Mouse (Mus musculus) thymus, adult 18-20 months (tissue): ENCODE results near the gene Man1c1.

Source experiments
- DNase-seq, 2 experiments: peaks; one replicate each; pipeline ENCODE4 v3.0.0; 2022; ENCODE audit warnings: mixed read lengths in 2 of 2

The Man1c1 gene

DNA sequence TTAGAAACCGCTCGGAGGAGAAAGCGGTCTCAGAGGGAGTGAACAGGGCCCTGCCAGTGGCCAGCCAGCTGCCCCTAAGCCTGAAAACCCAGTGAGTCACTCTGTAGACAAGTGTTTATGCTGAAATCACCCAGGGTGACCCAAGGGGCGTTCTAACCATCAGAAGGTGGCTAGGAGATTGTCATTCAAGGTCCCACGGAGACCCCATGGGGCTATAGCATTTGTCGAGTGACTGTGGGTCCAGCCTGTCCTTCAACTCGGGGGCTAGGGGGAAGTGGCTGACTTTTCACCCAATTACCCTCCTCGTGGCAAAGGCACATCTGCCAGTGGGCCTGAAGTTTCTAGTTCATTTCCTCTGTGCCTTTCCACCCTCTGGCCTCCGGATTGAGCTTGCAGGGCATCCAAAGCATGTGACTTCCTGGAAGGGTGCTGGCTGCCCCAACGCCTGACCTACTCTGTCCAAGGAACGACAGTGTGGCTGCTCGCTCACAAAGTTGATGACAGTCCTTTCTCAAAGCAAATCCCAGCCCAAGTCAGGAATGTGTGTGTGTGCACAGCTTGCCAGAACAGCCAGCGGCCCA lies 71.9 kb downstream of the Man1c1 start:
- DNase-seq, result no peak

DNA sequence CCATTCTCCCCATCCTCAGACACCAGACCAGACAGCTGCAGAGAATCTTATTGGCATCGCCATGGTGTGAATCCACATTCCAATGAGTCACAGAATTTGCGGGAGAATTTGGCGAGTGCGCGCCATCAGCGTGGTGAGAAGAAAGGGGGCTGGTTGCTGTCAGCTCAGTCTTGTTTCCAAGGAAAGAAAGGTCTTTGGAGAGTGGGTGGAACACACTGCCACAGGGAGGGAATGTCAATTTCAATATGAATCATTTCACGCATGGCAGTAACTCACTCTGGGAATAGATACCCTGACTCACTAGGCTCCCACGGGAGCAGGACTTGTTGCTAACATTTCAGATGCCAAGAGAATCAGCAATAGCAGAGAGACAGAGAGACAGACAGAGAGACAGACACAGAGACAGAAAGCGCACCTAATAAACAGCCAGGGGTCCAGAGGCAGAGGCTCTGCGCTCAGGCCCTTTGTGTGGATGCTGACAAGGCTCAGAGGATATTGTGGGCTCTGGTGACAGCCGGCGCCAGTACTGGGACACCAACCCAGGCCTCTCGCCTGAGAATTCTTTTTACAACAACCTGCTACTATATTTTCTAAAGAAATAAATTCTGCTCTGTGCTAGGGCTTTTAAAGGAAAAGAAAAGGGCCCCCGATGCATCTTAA lies 72.5 kb downstream of the Man1c1 start:
- DNase-seq, result no peak

DNA sequence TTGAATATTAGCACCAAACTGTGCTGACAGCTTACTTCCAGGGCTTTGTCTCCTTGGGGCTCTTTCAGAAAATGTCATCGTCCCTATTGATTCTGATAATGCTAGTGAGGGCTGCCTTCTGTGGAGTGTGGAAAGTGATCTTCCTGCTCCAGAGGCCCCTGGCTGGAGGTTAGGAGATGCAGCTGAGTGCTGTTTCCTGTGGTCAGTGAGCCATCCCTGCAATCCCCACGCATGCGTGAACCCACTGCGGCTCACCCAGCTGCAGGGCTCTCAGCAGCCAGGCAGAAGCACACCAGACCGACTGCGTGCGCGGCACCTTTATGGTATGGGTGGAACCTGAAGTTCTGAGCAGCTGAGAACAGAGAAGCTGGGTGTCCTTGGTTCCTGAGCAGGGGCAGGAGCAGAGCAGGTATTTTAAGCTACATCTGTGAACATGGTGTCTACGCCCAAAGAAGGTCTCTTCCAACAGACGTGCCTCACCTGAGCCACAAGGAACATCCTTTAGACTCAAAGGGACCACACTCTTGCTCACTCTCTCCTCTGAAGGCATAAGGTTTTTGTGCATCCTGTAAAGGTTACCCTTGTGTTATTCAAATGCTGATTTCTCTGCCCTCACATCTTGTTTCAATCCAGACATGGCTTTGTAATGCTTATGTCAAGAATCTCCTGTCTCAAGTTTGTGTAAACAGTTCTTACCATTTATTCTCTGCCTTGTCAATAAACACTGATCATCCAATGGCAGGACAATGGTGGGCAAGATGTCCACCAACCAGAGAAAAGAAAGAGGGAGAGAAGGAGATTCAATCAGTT lies 75.3 kb downstream of the Man1c1 start:
- no peak for DNase-seq

DNA sequence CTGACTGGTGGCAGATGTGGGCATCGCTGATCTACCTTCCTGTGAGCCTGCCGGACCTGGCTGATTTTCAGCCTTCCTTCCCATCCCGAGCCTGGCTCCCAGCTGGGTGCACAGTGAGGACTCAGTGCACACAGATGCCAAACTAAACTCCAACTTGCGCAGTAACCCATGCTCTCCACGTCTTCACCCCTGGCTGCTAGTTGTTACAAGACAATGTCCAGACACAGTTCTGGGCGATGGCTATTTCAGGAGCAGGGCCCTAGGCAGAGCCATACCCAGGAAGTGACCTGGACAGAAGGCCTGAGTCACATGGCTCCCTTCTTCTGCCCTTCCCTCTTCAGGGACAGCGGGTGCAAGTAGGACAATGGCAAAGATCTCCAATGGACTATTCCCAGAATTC lies 76.0 kb downstream of the Man1c1 start:
- no peak for DNase-seq

DNA sequence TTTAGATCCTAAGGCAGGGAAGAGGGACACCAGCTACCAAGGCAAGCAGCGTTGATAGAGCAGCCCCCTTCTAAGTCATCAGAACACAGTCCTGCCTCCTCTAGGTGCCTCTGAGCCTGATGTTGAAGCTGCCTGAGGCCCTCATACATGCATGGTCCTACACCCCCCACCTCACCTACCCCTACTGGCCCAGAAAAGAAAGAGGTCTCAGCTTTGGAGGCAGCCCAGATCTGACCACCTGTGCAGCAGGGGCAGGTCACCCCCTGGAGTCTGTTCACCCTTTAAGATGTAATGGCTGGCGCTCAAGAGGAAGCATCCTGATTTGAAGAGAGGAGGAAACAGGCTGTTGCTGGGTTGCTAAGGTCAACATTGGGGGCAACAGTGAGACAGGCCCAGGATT lies 77.2 kb downstream of the Man1c1 start:
- DNase-seq, result no peak

DNA sequence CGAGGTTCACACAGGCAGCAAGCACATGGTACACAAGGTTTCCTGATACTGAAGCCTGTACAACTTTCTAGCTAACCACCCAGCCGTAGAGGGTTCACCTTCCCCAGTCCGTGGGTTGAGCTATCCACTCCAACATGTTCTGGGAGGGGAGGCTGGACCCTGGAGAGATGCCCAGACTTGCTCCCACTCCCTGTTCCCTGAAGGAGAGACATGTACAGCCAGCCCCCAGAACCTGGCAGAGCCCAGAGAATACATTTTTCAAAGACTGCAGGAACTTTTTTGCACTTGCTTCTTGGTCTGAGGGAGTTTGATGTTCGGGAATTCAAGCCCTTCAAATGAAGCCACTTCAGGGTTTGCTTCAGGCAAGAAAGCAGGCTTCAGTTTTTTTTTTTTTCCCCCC lies 77.7 kb downstream of the Man1c1 start:
- DNase-seq, result no peak

DNA sequence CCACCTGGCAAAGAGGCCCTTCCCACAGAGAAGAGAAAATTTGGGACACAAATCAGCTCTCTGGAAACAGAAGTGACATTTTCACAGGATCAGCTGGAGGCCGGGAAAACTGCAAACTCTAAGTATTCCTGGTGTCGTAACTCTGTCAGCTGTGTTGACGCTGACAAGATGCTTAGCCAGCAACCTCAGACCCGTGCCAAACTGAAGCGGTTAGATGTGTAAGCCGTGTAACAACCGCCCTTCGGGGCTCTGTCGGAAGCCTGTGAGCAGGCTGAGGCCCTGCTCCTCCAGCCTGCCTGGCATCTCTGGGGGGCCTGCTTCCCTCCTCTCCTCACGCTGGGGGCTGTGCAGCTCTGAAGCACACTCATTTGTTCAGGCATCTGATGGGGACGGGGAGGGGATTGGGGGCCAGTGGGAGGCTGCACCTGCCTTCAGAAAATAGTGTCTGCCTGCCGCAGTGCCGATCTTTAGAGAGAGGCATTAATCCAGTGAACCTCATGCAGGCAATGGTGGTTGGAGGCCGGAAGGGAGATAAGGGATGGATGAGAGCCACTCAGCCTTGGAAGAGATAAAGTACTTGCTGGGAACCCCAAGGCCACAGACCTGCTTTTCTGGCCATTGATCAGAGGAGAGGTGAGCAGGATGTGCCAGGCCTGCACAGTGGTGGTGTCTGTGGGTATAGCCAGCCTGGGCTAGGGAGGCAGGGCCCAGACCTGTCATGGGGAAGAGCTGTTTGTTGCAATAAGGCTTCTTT lies 79.8 kb downstream of the Man1c1 start:
- DNase-seq, result no peak

DNA sequence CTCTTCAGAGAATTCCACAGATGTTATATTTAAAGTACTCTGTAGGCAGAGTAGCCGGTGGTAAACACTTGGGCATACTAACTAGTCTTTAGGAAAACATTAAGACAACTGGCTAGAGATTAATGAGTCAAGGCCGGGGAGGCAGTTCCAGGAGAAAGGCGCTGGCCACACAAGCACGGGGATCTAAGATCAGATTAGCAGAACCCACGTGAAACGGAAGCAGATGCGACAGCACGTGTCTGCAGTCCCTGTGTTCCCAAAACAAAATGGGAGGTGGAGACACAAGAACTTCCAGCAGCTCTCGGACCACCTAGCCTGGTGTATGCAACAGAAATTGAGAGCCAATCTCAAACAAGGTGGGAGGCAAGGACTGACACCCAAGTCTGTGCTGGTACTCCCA lies 82.4 kb downstream of the Man1c1 start:
- DNase-seq, result no peak

DNA sequence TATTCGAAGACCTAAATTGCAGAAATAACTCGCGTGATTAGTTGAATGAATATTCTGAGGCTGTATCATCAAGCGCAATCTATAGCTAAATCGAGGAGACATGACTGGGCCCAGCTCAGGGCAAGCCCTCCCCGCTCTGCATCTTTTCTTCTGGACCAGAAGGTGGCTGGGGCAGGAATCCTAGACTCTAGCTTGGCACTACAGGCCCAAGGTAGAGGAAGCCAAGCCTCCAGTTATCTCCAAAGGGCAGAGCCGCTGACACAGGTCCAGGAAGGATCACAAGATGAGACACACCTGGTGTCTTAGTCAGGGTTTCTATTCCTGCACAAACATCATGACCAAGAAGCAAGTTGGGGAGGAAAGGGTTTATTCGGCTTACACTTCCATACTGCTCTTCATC lies 83.8 kb downstream of the Man1c1 start:
- DNase-seq, result no peak

DNA sequence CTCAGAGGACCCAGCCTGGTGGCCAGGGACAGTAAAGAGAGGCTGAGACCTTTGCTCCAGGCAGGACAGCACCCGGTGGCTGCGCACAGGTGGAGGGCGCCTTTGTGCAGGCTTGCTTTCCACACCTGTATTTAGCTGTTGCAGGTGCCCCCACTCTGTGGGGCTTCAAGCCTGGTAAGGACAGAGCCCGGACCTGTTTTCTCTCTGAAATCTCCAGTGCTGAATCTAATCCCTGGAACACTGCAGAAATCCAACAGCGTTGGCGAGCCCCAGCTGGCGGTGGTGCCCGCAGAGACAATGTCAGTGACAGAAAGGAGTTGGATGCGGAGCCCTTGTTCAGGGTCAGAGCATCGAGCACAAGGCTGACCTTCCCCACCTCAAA lies 84.6 kb downstream of the Man1c1 start:
- DNase-seq, result no peak

DNA sequence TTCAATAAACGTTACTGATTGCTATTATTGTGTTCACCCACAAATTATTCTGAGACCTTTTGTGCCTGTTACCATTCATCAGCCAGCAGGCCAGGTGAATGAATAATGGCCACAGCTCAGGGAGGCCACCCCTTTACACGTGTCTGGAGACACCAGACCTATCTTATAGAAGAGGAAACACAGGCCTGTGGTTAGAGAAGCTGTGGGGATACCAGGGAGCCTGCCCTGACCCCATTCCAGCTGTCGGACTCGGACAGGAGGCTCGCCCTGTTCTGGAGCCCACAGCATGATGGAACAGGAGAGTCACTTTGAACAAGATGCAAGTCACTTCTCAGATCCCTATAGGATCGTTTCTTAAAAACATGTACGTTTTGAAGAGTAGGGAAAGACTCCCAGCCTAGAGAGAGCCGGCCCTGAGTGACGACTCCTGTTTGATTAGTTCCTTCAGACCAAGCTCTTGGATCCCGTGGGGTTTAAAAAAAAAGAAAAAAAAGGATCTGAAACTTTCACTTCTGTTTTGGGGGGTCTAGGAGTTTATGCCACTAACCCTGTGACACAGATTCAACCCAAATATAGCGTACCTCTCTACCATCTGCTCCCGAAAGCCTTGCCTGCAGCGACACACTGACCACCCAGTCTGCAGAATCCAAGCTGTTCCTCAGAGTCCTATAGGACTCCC lies 85.1 kb downstream of the Man1c1 start:
- DNase-seq, result no peak

DNA sequence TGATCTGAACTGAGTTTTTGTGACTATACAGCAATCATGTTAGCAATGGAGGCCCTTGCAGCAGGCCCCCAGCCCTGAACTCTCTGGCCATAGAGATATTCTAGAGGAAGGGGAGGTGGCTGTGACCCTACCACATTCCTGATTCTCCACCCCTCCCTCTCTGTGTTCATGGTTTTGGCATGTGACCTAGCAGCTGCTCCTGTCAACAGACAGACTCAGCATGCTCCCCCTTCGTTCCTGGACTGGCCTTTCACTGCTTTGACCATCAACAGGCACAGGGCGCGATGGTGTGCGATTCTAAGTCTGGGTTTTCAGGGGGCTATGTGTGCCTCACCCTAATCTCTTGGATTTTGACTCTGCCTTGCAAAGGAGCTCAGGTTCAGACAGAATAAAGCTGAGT lies 86.3 kb downstream of the Man1c1 start:
- DNase-seq, result no peak

DNA sequence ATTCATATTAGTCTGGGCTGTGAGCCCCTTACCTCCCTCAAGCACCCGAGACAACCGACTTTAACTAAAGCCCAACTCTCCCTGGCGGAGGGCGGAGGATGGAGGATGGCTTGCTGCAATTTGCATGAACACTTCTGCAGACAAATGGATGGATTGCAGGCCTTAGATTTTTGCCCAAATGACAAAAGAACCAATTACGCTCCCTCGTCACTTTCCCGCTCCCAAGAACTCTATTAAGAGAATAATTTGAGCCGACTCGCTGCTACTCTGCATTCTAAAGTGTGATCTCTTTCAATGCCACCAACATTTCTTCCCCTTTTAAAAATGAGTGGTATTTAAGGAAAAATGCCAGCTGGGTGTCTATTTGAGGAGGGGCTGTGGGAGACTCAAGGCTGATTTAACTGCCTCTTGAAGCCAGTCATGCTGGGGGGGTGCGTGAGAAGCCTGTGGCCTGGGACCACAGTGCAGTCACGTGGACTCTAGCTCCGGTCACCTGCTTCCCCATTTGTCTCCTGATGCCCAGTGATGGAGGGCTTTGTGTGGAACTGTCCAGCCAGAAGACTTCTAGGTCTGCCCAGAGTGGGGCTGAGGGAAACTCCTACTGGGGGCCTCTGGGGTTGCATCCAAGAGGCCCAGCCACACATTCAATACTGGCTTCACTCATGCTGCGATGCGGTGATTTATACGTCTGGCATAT lies 88.0 kb downstream of the Man1c1 start:
- DNase-seq, result no peak

DNA sequence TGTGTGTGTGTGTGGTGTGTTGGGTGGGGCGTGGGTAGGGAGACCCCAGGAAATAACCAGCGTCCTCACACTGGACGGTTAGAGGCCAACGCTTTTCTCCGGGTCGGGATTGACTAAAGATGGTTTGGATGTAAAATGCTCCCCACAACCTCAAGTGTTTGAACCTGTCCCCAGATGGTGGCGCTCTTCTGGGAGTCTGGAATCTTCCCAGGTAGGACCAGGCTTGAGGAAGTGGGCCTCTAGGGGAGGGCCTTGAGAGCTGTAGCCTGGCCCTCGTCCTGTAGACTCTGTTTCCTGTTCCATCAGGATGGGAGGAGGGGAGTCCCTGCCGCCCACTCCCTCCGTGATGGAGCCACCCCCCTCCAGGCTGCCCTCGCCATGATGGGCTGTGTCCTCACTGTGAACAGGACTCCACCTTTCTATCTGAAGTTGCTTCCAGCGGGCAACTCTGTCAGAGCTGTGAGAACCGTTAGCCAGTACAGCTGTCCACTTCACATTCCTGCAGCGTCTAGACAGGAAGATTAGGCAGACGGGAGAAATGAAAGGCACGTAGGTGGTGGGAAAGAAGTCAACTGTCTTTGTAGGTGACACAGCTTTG lies 91.9 kb downstream of the Man1c1 start:
- no peak for DNase-seq

DNA sequence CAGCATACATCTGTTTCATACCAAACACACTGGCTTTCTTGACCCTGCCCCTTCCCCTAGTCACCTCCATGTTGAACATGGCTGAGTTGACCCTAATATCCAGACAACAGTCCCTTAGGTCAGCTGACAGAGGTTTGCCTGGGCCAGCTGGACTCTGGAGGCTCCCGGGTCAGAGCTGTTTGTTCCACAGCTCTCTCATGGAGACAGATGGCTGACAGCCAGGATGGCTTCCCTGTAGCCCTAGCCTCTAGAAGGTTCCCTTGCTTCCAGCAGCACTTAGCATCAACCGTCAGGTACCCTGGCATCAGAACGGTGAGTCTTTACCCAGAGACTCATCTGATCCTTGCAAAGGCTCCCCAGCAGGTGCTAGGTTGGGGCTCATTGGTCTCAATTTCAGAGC lies 93.5 kb downstream of the Man1c1 start:
- DNase-seq, result no peak

DNA sequence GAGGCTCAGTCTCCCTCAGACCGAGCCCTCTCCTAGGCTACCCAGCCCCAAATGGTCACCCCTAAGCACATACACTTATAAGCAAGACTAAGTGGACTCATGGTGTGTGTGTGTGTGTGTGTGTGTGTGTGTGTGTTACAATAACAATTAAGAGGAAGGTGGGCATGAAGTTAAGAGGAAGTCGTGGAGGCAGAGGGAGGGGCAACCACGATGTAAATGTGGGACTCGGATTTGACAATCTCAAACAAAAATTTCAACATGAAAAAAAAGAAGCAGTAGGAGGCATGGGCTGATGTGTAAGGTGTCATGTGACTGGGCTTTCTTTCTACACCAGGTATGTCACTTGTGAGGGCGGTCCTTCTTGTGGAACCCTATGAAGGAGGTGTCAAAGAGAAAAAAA lies 96.4 kb downstream of the Man1c1 start:
- DNase-seq, result no peak

DNA sequence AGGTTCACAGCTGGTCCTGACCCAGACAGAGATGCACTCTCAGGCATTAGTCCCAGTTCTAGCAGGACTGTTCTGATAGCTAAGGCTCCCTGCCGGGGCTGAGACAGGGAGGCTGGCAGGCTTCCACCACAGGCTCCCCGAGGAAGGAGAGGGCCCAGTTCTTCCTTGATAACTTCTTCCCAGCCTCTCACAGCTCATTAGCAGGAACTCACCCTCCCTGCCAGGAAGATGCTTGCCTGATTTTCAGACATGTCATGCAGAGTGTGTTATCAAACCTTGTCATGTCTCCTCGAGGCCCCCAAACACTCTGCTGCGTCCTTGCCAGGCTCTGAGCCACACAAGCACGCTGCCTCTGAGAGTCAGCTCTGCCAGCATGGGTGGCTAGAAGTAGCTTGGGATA lies 98.0 kb downstream of the Man1c1 start:
- no peak for DNase-seq

DNA sequence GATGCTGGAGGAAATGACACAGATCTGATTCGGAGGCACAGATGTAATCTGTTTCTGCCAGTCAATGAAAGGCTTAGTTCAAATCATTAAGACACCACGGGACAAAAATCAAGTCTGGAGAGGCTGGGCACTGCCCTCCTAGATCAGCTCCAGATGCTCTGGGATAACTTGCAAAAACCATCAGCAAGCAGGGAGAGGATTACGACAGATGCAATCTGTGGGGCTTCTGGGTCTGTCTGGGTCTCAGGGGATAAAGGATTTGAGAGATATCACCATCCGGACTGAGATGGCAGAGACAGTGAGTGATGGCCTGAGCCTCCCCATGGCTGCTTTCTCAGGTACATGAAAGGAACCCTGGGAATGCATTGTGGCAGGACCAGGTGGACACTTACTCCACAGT lies 99.6 kb downstream of the Man1c1 start:
- no peak for DNase-seq

DNA sequence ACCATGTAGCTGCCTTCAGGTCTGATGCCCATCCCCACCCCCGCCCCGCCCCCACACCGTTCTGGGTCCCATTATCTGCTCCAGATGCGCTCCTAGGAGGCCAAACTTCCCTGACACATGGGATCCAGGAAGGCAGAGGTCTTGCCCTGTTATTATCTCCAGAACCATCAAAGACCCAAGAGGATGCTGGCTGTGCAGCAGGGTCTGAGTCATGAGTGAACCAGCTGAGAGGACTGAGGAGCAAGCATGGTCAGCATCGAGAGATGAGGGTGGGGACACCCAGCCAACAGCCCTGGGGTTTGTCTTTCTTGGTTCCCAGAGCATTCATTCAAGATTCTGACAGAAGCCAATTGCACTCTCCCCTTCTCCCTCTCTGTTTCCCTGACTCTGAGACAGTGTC lies 100.5 kb downstream of the Man1c1 start:
- DNase-seq, result no peak

DNA sequence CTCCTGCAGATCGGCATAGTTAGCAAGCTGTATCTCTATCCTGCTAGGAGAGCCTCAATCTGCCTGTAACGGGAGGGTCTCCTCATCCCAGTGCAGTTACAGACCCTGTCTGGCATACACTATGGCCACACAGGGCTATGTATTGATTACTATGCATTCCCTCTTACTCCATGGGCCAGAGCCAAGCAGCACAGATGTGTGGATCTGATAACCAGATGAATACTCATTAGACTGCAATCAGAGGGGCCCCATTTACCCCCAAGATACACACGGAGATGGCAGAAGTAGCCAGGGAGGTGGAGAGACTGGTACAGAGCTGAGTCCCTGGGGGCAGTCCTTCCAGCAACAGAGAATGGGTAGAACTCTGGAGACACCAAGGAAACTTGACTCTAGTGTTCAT lies 101.5 kb downstream of the Man1c1 start:
- no peak for DNase-seq

DNA sequence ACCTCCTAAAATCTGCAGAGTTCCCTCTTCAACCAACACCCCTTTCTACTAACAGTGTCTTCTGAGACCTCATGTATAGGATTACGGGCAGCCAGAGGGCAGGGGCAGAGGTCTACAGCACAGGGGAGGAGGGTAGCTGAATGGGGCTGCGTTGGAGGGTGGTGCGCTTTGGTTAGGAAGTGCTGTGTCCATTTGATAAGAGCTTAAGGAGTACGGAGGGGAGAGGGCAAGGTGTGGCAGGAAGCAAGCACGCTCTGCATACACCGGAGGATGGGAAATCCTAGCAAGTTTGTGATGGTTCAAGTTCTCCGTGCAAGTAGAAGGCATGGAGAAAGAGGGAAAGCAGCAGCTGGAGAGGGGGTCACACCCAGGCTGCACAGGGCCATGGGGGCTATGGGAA lies 102.1 kb downstream of the Man1c1 start:
- DNase-seq, result no peak

DNA sequence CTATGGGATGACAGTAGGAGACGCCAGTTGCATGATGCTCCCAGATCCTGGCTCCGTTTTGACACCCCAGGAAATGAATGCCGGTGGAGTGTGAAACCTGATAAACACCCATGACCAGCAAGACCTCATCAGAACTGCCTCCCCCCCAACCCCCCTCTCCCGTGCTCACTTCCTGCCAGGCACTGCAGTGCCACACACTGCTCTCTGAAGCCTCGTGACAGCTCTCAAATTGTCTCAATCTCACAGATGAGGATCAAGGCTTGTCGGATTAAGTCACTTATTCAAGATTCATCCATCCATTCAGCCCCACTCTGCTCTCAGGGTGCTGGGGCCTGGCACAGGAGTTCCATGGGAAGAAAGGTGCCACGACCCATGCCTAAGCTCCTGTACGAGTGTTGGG lies 102.7 kb downstream of the Man1c1 start:
- DNase-seq, result no peak
